Mouse (Mus musculus) neural tube, embryonic 13.5 days (tissue): ENCODE data around the gene Adamts14. TPM values are rescaled to one million over a fixed set of nuclear protein-coding genes. Genes with fewer than 3 reads are reported as not detected.

Experiments
- ATAC-seq: fragments of 200-750 bp; cut with Nextera tagmentation; 2 replicates; pipeline ENCODE4 v1.8.0; 2017; ENCODE audit warnings: low read depth, mild to moderate bottlenecking, moderate TSS enrichment, moderate library complexity
- H3K27ac ChIP-seq: fragments of 300-500 bp; sonication (generic); replicated peaks from 2 replicates; pipeline ENCODE4 v1.5.1; 2015; ENCODE audit warnings: moderate library complexity, mild to moderate bottlenecking, inconsistent platforms
- H3K27me3 ChIP-seq: fragments of 300-500 bp; sonication (generic); 2 replicates; pipeline ENCODE4 v1.6.1; 2015; ENCODE audit warnings: mild to moderate bottlenecking, inconsistent platforms
- H3K36me3 ChIP-seq: fragments of 300-500 bp; sonication (generic); 2 replicates; pipeline ENCODE4 v1.6.1; 2015; ENCODE audit warnings: mild to moderate bottlenecking, inconsistent platforms
- H3K4me1 ChIP-seq: fragments of 300-500 bp; sonication (generic); replicated peaks from 2 replicates; pipeline ENCODE4 v1.6.1; 2015; ENCODE audit warnings: inconsistent platforms
- H3K4me2 ChIP-seq: fragments of 300-500 bp; sonication (generic); 2 replicates; pipeline ENCODE4 v1.6.1; 2015; ENCODE audit warnings: inconsistent platforms, mild to moderate bottlenecking, moderate library complexity
- H3K4me3 ChIP-seq: fragments of 300-500 bp; sonication (generic); 2 replicates; pipeline ENCODE4 v1.5.1; 2015; ENCODE audit warnings: mild to moderate bottlenecking, inconsistent platforms
- H3K9ac ChIP-seq: fragments of 300-500 bp; sonication (generic); 2 replicates; pipeline ENCODE4 v1.6.1; 2015; ENCODE audit warnings: moderate library complexity, mild to moderate bottlenecking, inconsistent platforms
- H3K9me3 ChIP-seq: fragments of 300-500 bp; sonication (generic); 2 replicates; pipeline ENCODE4 v1.6.1; 2016; ENCODE audit warnings: inconsistent platforms
- WGBS: fragments of 180-500 bp; shearing (Covaris S2); methylation state at CpG from one replicate; pipeline ENCODE4 v1.1.7; 2015; 5-methylcytosine and 5-hydroxymethylcytosine counted together
- polyA plus RNA-seq: library from polyadenylated mRNA; unstranded; fragments of >200 nt; fragmentation: Nextera tagmentation; extraction: Ambion mirVana; gene quantifications from 2 replicates; pipeline ENCODE4 v1.2.1, GENCODE M21; 2015

The Adamts14 gene
- 0.36 and 0.60 TPM in 2 replicates for polyA plus RNA-seq

- no peaks in the 10 kb centered on the region for H3K36me3 ChIP-seq
- peak within 1 kb of the TSS; percentile 94 for H3K4me2 ChIP-seq
- H3K9me3 ChIP-seq, result no peaks in the 10 kb centered on the region
- H3K9ac ChIP-seq, result peak within 1 kb of the TSS; percentile 73
- H3K27ac ChIP-seq, result no peak within 1 kb of the TSS
- ATAC-seq, result peak; percentile 73
- under 1% methylated on average over 58 of the region's 75 CpGs for WGBS
- H3K4me3 ChIP-seq, result peak within 1 kb of the TSS; percentile 52
- H3K4me1 ChIP-seq, result peaks cover 20% of the 10 kb centered on the region
- peaks cover 35% of the 10 kb centered on the region for H3K27me3 ChIP-seq
Measured at GRCm38 (mm10) chr10:61273081-61273843, at the start of gene Adamts14. TSS of gene Adamts14 (minus strand) at chr10:61273438.

DNA sequence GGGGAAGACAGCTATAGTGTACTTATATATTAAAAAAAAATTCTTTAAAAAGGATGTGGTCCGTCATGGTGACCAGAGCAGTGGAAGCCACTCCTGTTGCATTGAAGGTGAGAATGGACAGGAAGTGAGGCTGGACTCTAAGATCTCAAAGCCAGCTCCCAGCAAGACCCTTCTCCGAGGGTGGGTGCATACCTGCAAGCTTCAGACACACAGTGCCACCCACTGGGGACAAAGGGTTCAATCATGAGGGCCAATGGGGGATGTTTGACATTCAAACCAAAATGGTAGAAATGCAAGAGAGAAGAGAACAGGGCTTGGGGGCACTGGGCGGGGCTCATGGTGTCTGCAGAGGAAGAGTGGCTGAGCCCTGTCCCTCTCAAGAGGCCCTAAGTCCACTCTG lies 45.3 kb upstream of the Adamts14 start:
- Histone ChIP-seq H3K4me2 (no peak overlapping the region), H3K9ac (no peak overlapping the region), H3K27ac (no peak overlapping the region), H3K9me3 (no peaks in the 10 kb centered on the region; the same call in 1 of the 2 replicates), H3K4me1 (no peaks in the 10 kb centered on the region), H3K27me3 (no peaks in the 10 kb centered on the region), H3K4me3 (no peak overlapping the region), H3K36me3 (peaks cover 32% of the 10 kb centered on the region)
- ATAC-seq, result no peak
- 91% methylated on average over 3 of the region's 3 CpGs for WGBS

DNA sequence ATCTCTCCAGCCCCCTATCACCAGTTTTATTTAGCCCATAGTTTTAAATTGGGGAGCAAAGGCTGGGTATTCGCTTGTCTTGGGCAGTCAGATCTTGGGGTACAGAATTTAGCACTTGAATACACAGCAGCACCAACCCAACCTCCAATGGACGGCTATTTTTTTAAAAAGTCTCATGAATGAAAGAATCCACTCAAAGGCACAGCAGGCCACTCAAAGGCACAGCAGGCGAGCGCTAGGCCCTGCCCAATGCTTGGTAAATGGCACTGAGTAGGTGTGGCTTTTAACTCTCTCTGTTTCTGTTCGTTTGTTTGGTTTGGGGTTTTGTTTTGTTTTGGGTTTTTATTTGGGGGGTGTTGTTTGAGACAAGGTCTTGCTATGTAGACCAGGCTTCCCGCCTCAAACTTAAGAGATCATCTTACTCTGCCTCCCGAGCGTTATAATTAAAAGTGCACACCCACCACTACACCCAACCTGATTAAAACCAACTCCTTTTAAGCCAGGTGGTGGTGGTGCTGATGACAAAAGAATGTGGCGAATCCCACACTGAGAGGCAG lies 42.2 kb upstream of the Adamts14 start:
- Histone ChIP-seq H3K9ac (no peak overlapping the region), H3K27me3 (no peaks in the 10 kb centered on the region), H3K4me2 (no peak overlapping the region), H3K27ac (no peak overlapping the region), H3K9me3 (no peaks in the 10 kb centered on the region), H3K4me1 (no peaks in the 10 kb centered on the region), H3K36me3 (peaks cover 11% of the 10 kb centered on the region), H3K4me3 (no peak overlapping the region)
- no peak for ATAC-seq
- WGBS, result 22% methylated on average over 9 of the region's 9 CpGs

- ATAC-seq, result no peak
- Histone ChIP-seq H3K9me3 (no peaks in the 10 kb centered on the region), H3K27me3 (no peaks in the 10 kb centered on the region), H3K27ac (no peak overlapping the region), H3K36me3 (peaks cover 3% of the 10 kb centered on the region; the same call in 1 of the 2 replicates), H3K4me2 (no peak overlapping the region), H3K4me3 (no peak overlapping the region), H3K9ac (no peak overlapping the region), H3K4me1 (no peaks in the 10 kb centered on the region)
- WGBS, result 78% methylated on average over 7 of the region's 7 CpGs
Measured at GRCm38 (mm10) chr10:61313750-61314149, 40.5 kb upstream of the Adamts14 start.

- no peak overlapping the region for H3K4me2 ChIP-seq
- H3K27ac ChIP-seq, result no peak overlapping the region
- WGBS, result 58% methylated on average over 7 of the region's 7 CpGs
- H3K4me3 ChIP-seq, result no peak overlapping the region
- no peak overlapping the region for H3K9ac ChIP-seq
- no peak for ATAC-seq
- H3K4me1 ChIP-seq, result no peaks in the 10 kb centered on the region
- no peaks in the 10 kb centered on the region for H3K36me3 ChIP-seq
- H3K27me3 ChIP-seq, result no peaks in the 10 kb centered on the region
- H3K9me3 ChIP-seq, result no peaks in the 10 kb centered on the region
Measured at GRCm38 (mm10) chr10:61312754-61313153, 39.5 kb upstream of the Adamts14 start.

DNA sequence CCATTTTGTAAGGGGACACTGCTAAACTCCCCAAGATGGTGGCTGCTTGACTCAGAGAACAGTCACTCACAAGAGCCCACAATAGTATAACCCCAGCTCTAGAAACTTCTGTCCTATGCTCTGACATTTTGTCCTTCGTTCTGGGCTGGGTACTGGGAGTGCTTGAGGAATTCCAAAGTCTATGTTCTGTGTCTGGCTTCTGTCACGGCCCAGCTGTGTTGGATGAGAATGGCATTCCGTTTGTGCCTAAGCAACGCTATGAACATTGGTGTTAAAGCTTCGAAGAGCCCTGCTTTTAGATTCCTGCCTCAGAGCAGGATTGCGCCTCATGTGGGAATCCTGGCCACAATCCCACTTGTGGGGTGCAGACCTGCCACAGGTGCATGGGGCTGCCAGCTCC lies 38.9 kb upstream of the Adamts14 start:
- 82% methylated on average over 6 of the region's 6 CpGs for WGBS
- H3K27me3 ChIP-seq, result no peaks in the 10 kb centered on the region
- H3K4me1 ChIP-seq, result no peaks in the 10 kb centered on the region
- H3K27ac ChIP-seq, result no peak overlapping the region
- no peaks in the 10 kb centered on the region for H3K9me3 ChIP-seq
- no peak overlapping the region for H3K9ac ChIP-seq
- H3K4me2 ChIP-seq, result no peak overlapping the region
- H3K4me3 ChIP-seq, result no peak overlapping the region
- ATAC-seq, result no peak
- no peaks in the 10 kb centered on the region for H3K36me3 ChIP-seq

DNA sequence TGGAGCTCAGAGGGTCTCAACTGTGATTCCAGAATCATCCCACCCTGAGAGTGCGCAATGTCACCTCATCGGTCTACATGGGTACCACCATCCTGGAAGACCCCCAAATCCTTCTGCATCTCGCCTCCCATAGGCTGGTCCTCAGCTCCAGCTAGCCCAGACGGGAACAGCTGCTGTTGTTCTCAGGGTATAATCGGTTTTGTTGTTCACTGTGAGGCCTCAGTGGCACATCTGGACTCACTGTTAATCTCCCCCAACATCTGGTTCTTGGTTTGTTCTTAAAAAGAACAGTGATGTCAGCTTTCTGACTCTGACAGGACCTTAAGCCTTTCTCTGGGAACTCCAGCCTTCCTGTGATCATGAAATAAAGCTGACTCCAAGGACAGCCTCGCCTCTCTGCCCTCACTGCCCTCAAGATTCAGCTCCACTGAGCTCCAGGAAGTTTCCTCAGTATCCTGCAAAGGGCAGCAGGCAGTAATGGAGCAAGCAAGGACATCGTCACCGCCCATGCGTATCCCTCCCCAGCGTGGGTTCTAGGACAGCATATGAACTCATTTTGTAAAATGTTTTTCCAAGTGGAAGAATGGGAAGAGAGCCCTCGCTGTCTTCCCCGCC lies 35.6 kb upstream of the Adamts14 start:
- 68% methylated on average over 12 of the region's 12 CpGs for WGBS
- Histone ChIP-seq H3K4me1 (no peaks in the 10 kb centered on the region), H3K27ac (no peak overlapping the region), H3K36me3 (no peaks in the 10 kb centered on the region), H3K4me3 (no peak overlapping the region), H3K9ac (no peak overlapping the region), H3K4me2 (no peak overlapping the region), H3K27me3 (no peaks in the 10 kb centered on the region), H3K9me3 (no peaks in the 10 kb centered on the region)
- ATAC-seq, result no peak

GRCm38 (mm10) chr10:61305928-61306590 lies 32.8 kb upstream of the Adamts14 start:
- Histone ChIP-seq H3K27ac (no peak overlapping the region), H3K4me2 (no peak overlapping the region), H3K36me3 (no peaks in the 10 kb centered on the region), H3K4me3 (no peak overlapping the region), H3K9me3 (no peaks in the 10 kb centered on the region), H3K27me3 (no peaks in the 10 kb centered on the region), H3K9ac (no peak overlapping the region), H3K4me1 (no peaks in the 10 kb centered on the region)
- no peak for ATAC-seq
- 87% methylated on average over 13 of the region's 13 CpGs for WGBS

DNA sequence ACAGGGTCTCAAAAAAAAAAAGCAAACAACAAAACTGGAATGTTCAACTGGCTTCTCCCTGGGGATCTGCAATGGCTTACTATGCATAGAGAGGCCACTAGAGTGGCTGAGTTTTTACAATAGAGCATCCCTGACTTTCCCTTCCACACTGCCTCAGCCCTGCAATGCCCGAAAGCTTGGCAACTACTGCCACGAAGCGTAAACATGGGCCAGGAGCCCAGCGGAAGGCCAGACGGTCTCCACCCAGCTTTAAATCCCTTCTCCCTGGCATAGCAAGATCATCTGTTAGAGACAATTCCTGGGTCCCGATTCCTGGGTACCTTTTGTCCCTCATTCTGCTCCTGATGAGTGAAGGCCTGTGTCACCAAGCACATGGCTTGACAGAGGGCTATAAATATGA lies 30.8 kb upstream of the Adamts14 start:
- Histone ChIP-seq H3K27ac (no peak overlapping the region), H3K4me3 (no peak overlapping the region), H3K4me1 (no peaks in the 10 kb centered on the region), H3K36me3 (no peaks in the 10 kb centered on the region), H3K4me2 (no peak overlapping the region), H3K9me3 (no peaks in the 10 kb centered on the region), H3K9ac (no peak overlapping the region), H3K27me3 (no peaks in the 10 kb centered on the region)
- ATAC-seq, result no peak
- WGBS, result 76% methylated on average over 6 of the region's 6 CpGs

- H3K4me1 ChIP-seq, result no peaks in the 10 kb centered on the region
- H3K4me3 ChIP-seq, result no peak overlapping the region
- ATAC-seq, result no peak
- no peaks in the 10 kb centered on the region for H3K27me3 ChIP-seq
- H3K9ac ChIP-seq, result no peak overlapping the region
- 75% methylated on average over 3 of the region's 3 CpGs for WGBS
- no peak overlapping the region for H3K27ac ChIP-seq
- H3K9me3 ChIP-seq, result no peaks in the 10 kb centered on the region
- no peak overlapping the region for H3K4me2 ChIP-seq
- no peaks in the 10 kb centered on the region for H3K36me3 ChIP-seq
Measured at GRCm38 (mm10) chr10:61300996-61301395, 27.8 kb upstream of the Adamts14 start.

GRCm38 (mm10) chr10:61297477-61297876 lies 24.2 kb upstream of the Adamts14 start, which contains the start of gene Prf1:
TSS of gene Prf1 (plus strand) at chr10:61297833.
- Histone ChIP-seq H3K4me2 (no peak within 1 kb of the TSS), H3K9me3 (no peaks in the 10 kb centered on the region), H3K4me3 (no peak within 1 kb of the TSS), H3K27ac (no peak within 1 kb of the TSS), H3K27me3 (no peaks in the 10 kb centered on the region), H3K36me3 (no peaks in the 10 kb centered on the region), H3K4me1 (no peaks in the 10 kb centered on the region), H3K9ac (no peak within 1 kb of the TSS)
- ATAC-seq, result no peak
- WGBS, result 86% methylated on average over 7 of the region's 7 CpGs
